Mouse (Mus musculus) neural tube, embryonic 15.5 days (tissue): Measurements from ENCODE around the gene Zfy1. TPM values are rescaled to one million over a fixed set of nuclear protein-coding genes. Genes with fewer than 3 reads are reported as not detected.
A peak's percentile ranks its signal among the peaks of the same experiment; 100 is the strongest.
"Not testable (repeated sequence)": the region's sequence is repeated elsewhere in the genome, so short reads cannot be mapped to it uniquely, and the experiment has no call there.

Experiments
- ATAC-seq: fragments of 200-750 bp; cut with Nextera tagmentation; 2 replicates; pipeline ENCODE4 v1.8.0; 2017; ENCODE audit warnings: mild to moderate bottlenecking, moderate TSS enrichment, moderate library complexity; ENCODE audit not compliant: low FRiP score
- H3K27ac ChIP-seq: fragments of 300-500 bp; sonication (generic); replicated peaks from 2 replicates; pipeline ENCODE4 v1.5.1; 2015; ENCODE audit warnings: mild to moderate bottlenecking, inconsistent platforms
- H3K27me3 ChIP-seq: fragments of 300-500 bp; sonication (generic); replicated peaks from 2 replicates; pipeline ENCODE4 v1.6.1; 2015; ENCODE audit warnings: inconsistent platforms
- H3K36me3 ChIP-seq: fragments of 300-500 bp; sonication (generic); 2 replicates; pipeline ENCODE4 v1.6.1; 2015; ENCODE audit warnings: inconsistent platforms
- H3K4me1 ChIP-seq: fragments of 300-500 bp; sonication (generic); 2 replicates; pipeline ENCODE4 v1.6.1; 2015; ENCODE audit warnings: inconsistent platforms
- H3K4me2 ChIP-seq: fragments of 300-500 bp; sonication (generic); 2 replicates; pipeline ENCODE4 v1.6.1; 2015; ENCODE audit warnings: inconsistent platforms, mild to moderate bottlenecking, moderate library complexity
- H3K4me3 ChIP-seq: fragments of 300-500 bp; sonication (generic); replicated peaks from 2 replicates; pipeline ENCODE4 v1.5.1; 2015; ENCODE audit warnings: mild to moderate bottlenecking, inconsistent platforms
- H3K9ac ChIP-seq: fragments of 300-500 bp; sonication (generic); replicated peaks from 2 replicates; pipeline ENCODE4 v1.6.1; 2015; ENCODE audit warnings: mild to moderate bottlenecking, inconsistent platforms
- H3K9me3 ChIP-seq: fragments of 300-500 bp; sonication (generic); replicated peaks from 2 replicates; pipeline ENCODE4 v1.6.1; 2016; ENCODE audit warnings: inconsistent platforms
- WGBS: fragments of 180-500 bp; shearing (Covaris S2); methylation state at CpG from one replicate; pipeline ENCODE4 v1.1.7; 2015; ENCODE audit warnings: mixed read lengths; 5-methylcytosine and 5-hydroxymethylcytosine counted together
- polyA plus RNA-seq: library from polyadenylated mRNA; unstranded; fragments of >200 nt; fragmentation: Nextera tagmentation; extraction: Ambion mirVana; gene quantifications from 2 replicates; pipeline ENCODE4 v1.2.1, GENCODE M21; 2015

Gene Zfy1
- polyA plus RNA-seq: not detected in 2 replicates

- 90% methylated on average over 5 of the region's 11 CpGs for WGBS
- not testable (repeated sequence) for H3K9ac ChIP-seq, H3K4me3 ChIP-seq, H3K4me2 ChIP-seq, ATAC-seq, H3K36me3 ChIP-seq, H3K9me3 ChIP-seq, H3K27ac ChIP-seq, H3K4me1 ChIP-seq, H3K27me3 ChIP-seq
Measured at GRCm38 (mm10) chrY:797309-797708, at the start of gene Zfy1. Zfy1 (minus strand) TSS chrY:797409.

GRCm38 (mm10) chrY:818396-818795 lies 21.2 kb upstream of the Zfy1 start, which contains the start of gene Uba1y:
Uba1y (plus strand) TSS chrY:818649.
- whole genome bisulfite sequencing: 93% methylated on average over 10 of the region's 15 CpGs
- no peak for ATAC-seq
- no peak within 1 kb of the TSS for H3K9ac ChIP-seq
- no peaks in the 10 kb centered on the region for H3K4me1 ChIP-seq
- no peaks in the 10 kb centered on the region for H3K27me3 ChIP-seq
- H3K9me3 ChIP-seq: no peaks in the 10 kb centered on the region
- H3K4me3 ChIP-seq: no peak within 1 kb of the TSS
- H3K27ac ChIP-seq: no peak within 1 kb of the TSS
- no peak within 1 kb of the TSS for H3K4me2 ChIP-seq
- no peaks in the 10 kb centered on the region for H3K36me3 ChIP-seq

DNA sequence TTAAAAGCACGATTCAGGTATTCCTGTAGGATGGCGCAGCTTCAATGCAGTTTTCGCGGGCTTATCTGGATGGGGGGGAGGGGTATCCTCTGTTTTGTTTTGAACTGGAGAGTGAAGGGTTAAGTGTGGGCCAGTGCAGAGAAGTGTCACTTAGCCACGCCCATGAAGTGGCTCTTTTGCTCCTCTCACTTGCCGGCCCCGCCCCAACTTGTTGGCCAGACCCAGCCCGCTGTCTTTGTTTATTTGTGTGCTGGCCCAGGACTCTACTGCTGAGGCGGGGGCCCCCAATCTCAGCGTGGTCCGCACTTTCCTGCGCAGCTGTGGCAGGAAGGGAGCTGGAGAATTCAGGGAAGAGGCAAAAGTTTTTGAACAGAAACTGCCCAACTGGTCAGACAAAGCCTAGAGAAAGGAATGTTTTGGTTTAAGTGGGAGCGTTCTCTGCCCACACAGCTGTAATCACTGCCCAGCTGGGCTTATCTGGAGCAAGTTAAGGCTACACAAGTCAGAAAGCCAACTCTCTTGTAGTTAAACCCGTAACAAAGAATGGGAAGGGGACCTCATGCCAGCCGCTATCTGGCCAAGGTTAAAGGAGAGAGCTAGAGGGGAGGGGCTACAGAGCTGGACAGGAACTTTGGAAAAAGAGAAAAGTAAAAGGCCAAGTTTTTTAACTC lies 11.9 kb upstream of the Zfy1 start:
- no peak overlapping the region for H3K9ac ChIP-seq
- 1% methylated on average over 11 of the region's 15 CpGs for WGBS
- no peaks in the 10 kb centered on the region for H3K4me1 ChIP-seq
- peak; percentile 74; the same call in 1 of the 2 replicates for ATAC-seq
- no peaks in the 10 kb centered on the region for H3K36me3 ChIP-seq
- H3K4me3 ChIP-seq: 0 out of 2 replicates have a peak overlapping the region, but pooled peaks have one; percentile 10
- H3K9me3 ChIP-seq: no peaks in the 10 kb centered on the region
- peak overlapping the region; percentile 41 for H3K4me2 ChIP-seq
- H3K27ac ChIP-seq: no peak overlapping the region
- no peaks in the 10 kb centered on the region for H3K27me3 ChIP-seq

Other genes with a start within 250 kb of the Zfy1 start
- gene Uba1y, start 21.2 kb upstream of the Zfy1 start, polyA plus RNA-seq: 0.14 TPM in 1 of 2 replicates, not detected in the other
- gene Kdm5d, start 100.4 kb upstream of the Zfy1 start, polyA plus RNA-seq: 7.0 and 8.9 TPM in 2 replicates
- gene Eif2s3y, start 213.1 kb upstream of the Zfy1 start, polyA plus RNA-seq: 34.0 and 52.6 TPM in 2 replicates